Mouse (Mus musculus) embryo, embryonic 11.5 days (tissue): ENCODE data around the gene Lypd6.

Source experiments
- DNase-seq: peaks from one replicate; pipeline ENCODE4 v3.0.0-alpha.2; 2012; ENCODE audit warnings: low read depth, low spot score

Lypd6 gene

GRCm38 (mm10) chr2:50066246-50066967 is at the start of gene Lypd6:
Gene Lypd6 (plus strand): TSS chr2:50066429.
- DNase-seq: peak; percentile 69

DNA sequence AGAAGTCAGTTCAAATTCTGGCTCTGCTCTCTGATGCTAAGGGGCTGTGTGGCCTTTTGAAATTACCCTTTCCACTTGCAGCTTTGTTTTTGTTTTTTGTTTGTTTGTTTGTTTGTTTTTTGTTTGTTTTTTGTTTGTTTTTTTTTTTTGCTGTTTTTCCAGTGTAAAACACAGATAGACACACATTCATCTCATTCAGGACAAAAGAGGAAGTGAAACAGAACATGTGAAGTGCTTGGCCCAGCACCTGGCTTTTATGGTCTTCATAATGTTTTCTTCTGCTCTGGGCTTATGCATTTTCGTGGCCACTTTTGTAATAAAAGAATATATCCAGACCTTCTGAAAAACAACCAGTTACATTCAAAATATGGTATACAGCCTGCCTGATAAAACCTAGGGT is 46.8 kb upstream of the Lypd6 start:
- no peak for DNase-seq

- no peak for DNase-seq
Observed at GRCm38 (mm10) chr2:50025549-50025948, 40.7 kb upstream of the Lypd6 start.

- no peak for DNase-seq
Observed at GRCm38 (mm10) chr2:50028930-50029329, 37.3 kb upstream of the Lypd6 start.

- DNase-seq: no peak
Observed at GRCm38 (mm10) chr2:50044170-50044870, 21.9 kb upstream of the Lypd6 start.

DNA sequence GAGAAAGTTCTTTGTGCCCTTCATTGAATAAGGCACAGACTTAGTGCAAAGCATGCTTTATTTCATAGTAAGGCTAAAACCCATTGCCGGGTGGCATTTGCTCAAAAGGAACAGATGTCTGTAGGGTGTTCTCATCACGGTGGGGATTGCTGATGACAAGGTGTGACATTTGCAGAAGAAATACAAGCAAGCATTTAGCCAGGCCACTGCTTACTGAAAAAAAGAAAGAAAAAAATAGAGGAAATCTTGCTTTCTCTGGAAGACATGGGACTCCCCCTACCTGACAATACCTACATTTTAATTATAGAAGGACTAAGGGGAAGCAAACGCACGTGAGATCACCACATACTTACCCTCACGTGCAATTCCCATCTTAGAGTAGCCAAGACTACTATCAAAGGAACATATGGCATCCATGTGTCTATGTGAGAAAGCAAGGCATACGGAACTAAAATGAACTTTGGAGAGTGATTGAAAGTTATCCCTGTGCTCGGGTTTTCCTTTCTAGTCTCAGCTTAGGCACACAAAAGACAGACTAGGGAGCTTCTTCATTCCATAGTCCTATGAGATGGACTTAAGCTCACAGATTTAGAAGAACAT is 21.3 kb upstream of the Lypd6 start:
- DNase-seq: no peak

DNA sequence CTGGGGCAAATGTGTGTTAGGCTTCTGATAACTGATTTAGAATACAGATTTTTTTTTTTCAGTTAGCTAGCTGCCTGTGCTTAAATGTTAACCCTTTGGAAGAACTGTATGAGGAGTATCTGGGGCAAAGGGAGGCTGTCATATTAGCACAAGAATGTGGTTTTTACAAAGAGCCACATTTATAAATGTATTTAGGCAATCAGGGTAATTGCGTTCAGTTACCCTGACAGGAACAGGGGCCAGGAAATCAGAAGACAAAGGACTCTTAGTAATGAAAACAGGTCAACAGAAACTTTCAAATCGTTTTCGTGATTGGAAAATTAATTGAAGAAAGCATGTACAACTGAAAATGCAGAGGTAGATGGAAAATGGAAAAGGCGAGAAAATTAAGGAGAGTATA is 20.4 kb upstream of the Lypd6 start:
- DNase-seq: no peak

- DNase-seq: no peak
Observed at GRCm38 (mm10) chr2:50048442-50048841, 17.8 kb upstream of the Lypd6 start.

DNA sequence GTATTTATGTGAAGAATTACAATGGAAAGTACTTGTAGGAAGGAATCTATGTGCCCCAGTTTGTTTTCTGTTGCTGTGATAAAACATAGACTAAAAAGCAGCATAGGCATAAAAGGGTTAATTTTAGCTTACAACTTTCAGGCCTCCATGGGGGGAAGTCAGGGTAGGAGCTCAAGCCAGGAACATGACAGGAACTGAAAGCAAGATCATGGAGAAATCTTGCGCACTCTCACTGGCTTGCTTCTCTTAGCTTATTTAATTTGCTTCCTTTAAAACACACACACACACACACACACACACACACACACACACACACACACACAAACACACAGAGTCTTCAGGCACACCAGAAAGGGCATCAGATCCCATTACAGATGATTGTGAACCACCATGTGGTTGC is 12.3 kb upstream of the Lypd6 start:
- DNase-seq: no peak

- no peak for DNase-seq
Observed at GRCm38 (mm10) chr2:50065902-50066245, 355 bp upstream of the Lypd6 start.

DNA sequence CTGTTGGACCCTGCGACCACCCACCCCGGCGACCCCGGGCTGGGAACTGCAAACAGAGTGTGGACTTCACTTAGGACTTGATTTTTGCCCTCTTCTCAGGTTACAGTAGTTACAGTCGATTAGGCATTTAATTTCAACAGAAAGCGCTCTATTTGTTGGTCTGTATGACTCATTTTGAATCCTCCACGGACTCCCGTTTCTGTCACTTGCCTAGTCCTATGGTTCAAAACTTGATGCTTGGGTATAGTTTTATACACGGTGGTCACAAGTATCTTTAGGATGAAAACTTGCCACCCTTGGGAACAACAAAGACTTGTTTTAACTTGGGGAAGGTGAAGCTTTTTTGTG is 713 bp downstream of the Lypd6 start:
- DNase-seq: no peak

DNA sequence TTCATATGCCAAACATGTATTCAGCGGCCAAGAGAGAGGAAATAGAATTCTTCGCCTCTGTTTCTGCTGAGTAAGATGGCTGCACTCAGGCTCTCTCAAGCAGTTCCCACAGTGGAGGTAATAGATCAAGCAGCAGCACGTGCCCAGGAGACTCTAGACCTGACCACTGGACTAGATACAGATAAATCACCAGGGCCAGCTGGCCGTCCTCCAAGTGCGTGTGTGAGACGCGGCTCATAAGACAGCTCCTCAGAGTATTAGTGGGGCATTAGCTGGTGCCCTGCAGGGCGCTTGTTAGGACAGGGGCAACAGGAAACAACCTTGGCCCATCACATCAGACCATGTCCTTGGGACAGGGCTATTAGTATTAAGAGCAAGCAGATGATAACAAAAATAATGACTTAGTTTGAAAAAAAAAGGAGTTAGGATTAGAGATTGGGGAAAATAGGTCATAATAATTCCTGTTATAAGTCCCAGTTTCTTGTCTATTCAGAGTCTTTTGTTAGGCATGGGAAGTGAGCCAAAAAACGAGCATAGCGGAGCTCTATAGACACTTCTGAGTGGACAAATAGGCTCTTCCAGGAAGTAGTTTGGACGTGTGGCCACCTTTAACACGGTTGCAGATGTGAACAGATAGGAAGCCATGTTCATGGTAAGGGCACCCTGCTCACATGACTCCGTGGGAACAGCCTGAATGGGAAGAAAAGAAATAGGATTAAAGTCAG is 3.5 kb downstream of the Lypd6 start:
- no peak for DNase-seq

DNA sequence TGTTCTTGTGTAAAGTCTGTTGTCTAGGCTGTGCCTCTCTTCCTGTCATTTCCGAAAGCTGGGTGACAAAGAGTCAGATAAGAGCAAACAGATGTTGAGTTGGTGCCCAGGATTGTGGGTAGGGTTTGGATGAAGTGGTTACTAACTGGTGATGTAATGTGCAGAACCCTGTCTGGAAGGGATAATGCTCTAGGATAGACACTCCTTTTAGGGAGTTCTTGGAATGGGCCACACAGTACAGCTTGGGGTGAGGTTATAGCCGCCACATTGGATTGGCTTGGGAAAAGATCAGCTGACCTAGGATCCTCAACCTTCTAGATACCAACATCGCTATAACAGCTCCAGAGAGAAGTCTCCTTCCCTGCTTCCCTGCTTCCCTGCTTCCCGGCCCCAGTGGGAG is 5.9 kb downstream of the Lypd6 start:
- no peak for DNase-seq

DNA sequence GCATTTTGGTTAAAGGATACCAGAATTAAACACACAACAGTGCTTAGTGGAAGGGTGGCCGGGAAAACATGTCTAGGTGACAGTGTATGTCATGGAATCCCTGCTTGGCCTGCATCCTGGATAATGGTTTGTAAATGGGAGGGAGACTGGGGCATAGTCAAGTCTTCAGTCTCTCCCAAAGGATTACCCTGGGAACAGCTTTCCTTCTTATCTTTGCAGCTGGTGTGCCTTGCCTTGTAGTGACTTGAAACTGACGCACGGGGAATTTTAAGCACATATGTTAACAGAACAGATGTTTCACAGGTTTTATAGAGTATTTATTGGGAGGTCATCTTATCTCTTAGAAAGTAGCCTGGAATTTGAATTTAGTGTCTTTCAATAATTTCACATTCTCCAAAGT is 18.5 kb downstream of the Lypd6 start:
- no peak for DNase-seq

GRCm38 (mm10) chr2:50087761-50088160 is 21.5 kb downstream of the Lypd6 start:
- DNase-seq: no peak

DNA sequence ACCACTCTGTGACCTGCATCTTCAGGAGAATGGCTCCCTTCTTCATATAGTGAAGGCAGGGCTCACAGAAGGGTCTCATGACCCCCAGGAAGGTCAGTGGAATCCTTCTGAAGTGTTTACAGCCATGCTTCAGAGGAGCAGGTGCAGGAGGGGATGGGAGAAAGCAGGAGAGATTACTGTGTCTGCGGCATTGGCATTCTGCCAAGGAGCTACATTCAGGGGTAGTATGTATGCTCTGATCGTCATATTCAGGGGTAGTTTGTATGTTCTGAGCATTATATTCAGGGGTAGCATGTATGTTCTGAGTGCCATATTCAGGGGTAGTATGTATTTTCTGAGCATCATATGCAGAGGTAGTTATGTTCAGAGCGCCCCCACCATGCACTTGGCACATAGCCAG is 30.1 kb downstream of the Lypd6 start:
- no peak for DNase-seq

- no peak for DNase-seq
Observed at GRCm38 (mm10) chr2:50100364-50101151, 34.3 kb downstream of the Lypd6 start.

- DNase-seq: no peak
Observed at GRCm38 (mm10) chr2:50101152-50101450, 34.9 kb downstream of the Lypd6 start.

DNA sequence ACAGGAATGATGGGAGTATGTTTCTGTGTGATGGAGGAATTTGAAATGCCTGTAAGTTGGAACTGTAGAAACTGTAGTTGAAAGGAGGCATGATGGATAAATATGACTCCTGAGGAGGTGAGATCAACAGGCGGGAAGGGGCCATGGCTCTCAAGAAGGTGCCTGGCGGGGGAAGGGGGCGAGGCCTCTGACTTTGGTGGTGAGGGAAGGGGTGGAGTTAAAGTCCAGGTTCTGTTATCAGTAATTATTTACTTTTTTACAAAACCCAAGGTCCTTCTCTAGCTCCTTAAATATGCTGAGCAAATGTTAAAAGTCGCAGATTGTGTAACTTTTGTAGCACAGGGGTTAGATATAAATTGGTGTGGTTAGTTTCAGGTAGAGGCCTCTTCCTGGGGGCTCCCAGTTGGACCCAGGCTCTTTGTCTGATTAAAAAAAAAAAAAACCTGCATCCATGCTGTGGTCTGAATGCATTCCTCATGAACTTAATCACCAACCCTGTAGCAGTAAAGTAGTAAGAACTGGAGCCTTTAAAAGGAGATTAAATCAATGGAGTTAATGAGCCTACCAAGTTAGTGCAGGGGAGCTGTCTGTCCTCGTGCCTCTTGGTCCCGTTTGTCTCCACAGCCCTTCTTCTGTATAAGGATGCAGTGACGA is 37.7 kb downstream of the Lypd6 start:
- no peak for DNase-seq

DNA sequence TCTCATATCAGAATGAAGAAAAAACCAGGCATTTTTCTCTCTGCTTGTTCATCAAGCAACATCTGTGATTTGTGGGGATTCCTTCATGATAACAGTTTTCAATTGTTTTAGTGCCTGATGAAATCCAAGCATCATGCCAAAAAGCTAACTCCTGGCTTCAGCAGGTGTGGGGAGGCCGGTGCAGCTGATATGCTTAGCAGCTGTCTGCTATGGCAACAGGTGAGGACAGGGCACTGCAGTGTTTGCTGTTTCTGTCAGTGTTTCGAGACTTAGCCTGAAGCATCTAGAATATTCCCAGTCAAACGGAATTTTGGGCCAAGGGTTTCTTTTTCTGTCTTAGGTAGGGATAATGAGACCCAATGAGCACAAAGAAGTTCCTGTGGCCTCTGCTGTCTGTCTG is 39.4 kb downstream of the Lypd6 start:
- DNase-seq: no peak

- DNase-seq: no peak
Observed at GRCm38 (mm10) chr2:50105992-50106391, 39.8 kb downstream of the Lypd6 start.
